Mouse (Mus musculus) forebrain, embryonic 16.5 days (tissue): ENCODE results near the gene Thada. TPM values are rescaled to one million over a fixed set of nuclear protein-coding genes. Genes with fewer than 3 reads are reported as not detected.

ENCODE experiments used
- ATAC-seq: fragments of 200-750 bp; cut with Nextera tagmentation; 2 replicates; pipeline ENCODE4 v1.8.0; 2017; ENCODE audit warnings: mild to moderate bottlenecking, moderate library complexity
- H3K27ac ChIP-seq: fragments of 300-500 bp; sonication (generic); 2 replicates; pipeline ENCODE4 v1.5.1; 2014; ENCODE audit warnings: low read length, control low read depth
- H3K27me3 ChIP-seq: fragments of 300-500 bp; sonication (generic); replicated peaks from 2 replicates; pipeline ENCODE4 v1.6.1; 2014; ENCODE audit warnings: low read length; ENCODE audit not compliant: control insufficient read depth, insufficient read depth
- H3K36me3 ChIP-seq: fragments of 300-500 bp; sonication (generic); 2 replicates; pipeline ENCODE4 v1.6.1; 2014; ENCODE audit not compliant: control insufficient read depth, insufficient read depth
- H3K4me1 ChIP-seq: fragments of 300-500 bp; sonication (generic); replicated peaks from 2 replicates; pipeline ENCODE4 v1.6.1; 2014; ENCODE audit warnings: low read length; ENCODE audit not compliant: control insufficient read depth, insufficient read depth
- H3K4me2 ChIP-seq: fragments of 300-500 bp; sonication (generic); 2 replicates; pipeline ENCODE4 v1.6.1; 2014; ENCODE audit warnings: mild to moderate bottlenecking, low read length, control low read depth
- H3K4me3 ChIP-seq: fragments of 300-500 bp; sonication (generic); replicated peaks from 2 replicates; pipeline ENCODE4 v1.5.1; 2014; ENCODE audit warnings: mild to moderate bottlenecking, low read length, control low read depth
- H3K9ac ChIP-seq: fragments of 300-500 bp; sonication (generic); replicated peaks from 2 replicates; pipeline ENCODE4 v1.6.1; 2014; ENCODE audit warnings: low read depth, low read length, control low read depth
- H3K9me3 ChIP-seq: fragments of 300-500 bp; sonication (generic); 2 replicates; pipeline ENCODE4 v1.6.1; 2016; ENCODE audit warnings: low read length; ENCODE audit not compliant: control insufficient read depth
- WGBS: fragments of 180-500 bp; shearing (Covaris S2); extraction: QIAGEN DNeasy Blood & Tissue Kit; methylation state at CpG from one replicate; pipeline ENCODE4 v1.1.7; 2014; 5-methylcytosine and 5-hydroxymethylcytosine counted together
- polyA plus RNA-seq: library from polyadenylated mRNA; unstranded; fragments of >200 nt; fragmentation: Nextera tagmentation; extraction: Ambion mirVana; gene quantifications from 2 replicates; pipeline ENCODE4 v1.2.1, GENCODE M21; 2015

Thada gene
- polyA plus RNA-seq, 1 experiment from 2014 or later, result 6.6 TPM

DNA sequence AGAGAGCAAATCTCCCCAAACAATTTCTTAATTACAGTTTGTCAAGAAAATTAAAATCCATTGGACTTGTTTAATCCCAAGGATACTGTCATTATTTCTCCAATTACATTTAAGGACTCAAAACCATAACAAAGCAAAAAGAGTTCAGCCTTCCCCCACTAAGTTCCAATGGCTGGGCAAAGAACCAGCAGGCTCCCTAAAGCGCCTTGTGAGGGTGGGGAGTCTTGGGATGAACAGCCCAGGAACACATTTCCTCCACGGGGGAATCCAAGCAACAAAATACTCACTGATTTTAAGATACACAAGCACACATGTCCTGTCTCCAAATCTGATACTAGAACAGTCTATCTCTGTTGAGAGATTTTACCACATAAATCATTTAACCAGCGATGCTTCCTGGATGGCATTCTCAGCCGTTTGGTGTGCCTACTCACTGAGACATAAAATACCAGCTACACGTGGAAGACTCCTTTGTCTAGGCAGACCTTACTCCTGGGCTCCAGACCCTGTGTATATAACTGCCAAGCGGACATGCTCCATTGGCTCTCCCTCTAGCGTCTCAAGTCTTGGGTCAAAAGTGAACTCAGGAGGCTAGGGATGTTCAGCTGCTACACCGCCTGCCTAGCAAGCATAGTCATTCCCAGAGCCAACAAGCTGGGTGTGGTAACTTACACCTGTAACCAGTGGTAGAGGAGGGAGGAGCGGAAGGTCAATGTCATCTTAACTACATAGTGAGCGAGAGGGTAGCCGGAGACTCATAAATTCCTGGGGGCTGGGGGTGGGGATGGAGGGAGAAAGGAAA lies 97.6 kb downstream of the Thada start:
- H3K9me3 ChIP-seq, result no peaks in the 10 kb centered on the region
- H3K36me3 ChIP-seq, result no peaks in the 10 kb centered on the region
- no peak overlapping the region for H3K9ac ChIP-seq
- ATAC-seq, result no peak
- WGBS, result 69% methylated on average over 11 of the region's 11 CpGs
- peaks cover 40% of the 10 kb centered on the region for H3K4me1 ChIP-seq
- peak overlapping the region; percentile 16; the same call in 1 of the 2 replicates for H3K27ac ChIP-seq
- no peak overlapping the region for H3K4me2 ChIP-seq
- no peaks in the 10 kb centered on the region for H3K27me3 ChIP-seq
- no peak overlapping the region for H3K4me3 ChIP-seq

GRCm38 (mm10) chr17:84367663-84368062 lies 98.3 kb downstream of the Thada start:
- H3K4me2 ChIP-seq, result no peak overlapping the region
- no peak overlapping the region for H3K9ac ChIP-seq
- H3K27me3 ChIP-seq, result no peaks in the 10 kb centered on the region
- no peaks in the 10 kb centered on the region for H3K36me3 ChIP-seq
- H3K27ac ChIP-seq, result no peak overlapping the region
- H3K4me3 ChIP-seq, result no peak overlapping the region
- H3K9me3 ChIP-seq, result no peaks in the 10 kb centered on the region
- peaks cover 43% of the 10 kb centered on the region for H3K4me1 ChIP-seq
- 25% methylated on average over 3 of the region's 3 CpGs for WGBS
- ATAC-seq, result peak; percentile 19

GRCm38 (mm10) chr17:84365791-84366301 lies 100.2 kb downstream of the Thada start:
- peak; percentile 50 for ATAC-seq
- Histone ChIP-seq H3K27me3 (no peaks in the 10 kb centered on the region), H3K4me2 (0 out of 2 replicates have a peak overlapping the region, but pooled peaks have one; percentile 10), H3K9ac (no peak overlapping the region), H3K4me1 (peaks cover 43% of the 10 kb centered on the region), H3K36me3 (no peaks in the 10 kb centered on the region), H3K27ac (peak overlapping the region; percentile 63), H3K9me3 (no peaks in the 10 kb centered on the region), H3K4me3 (no peak overlapping the region)
- WGBS, result 14% methylated on average over 6 of the region's 6 CpGs

DNA sequence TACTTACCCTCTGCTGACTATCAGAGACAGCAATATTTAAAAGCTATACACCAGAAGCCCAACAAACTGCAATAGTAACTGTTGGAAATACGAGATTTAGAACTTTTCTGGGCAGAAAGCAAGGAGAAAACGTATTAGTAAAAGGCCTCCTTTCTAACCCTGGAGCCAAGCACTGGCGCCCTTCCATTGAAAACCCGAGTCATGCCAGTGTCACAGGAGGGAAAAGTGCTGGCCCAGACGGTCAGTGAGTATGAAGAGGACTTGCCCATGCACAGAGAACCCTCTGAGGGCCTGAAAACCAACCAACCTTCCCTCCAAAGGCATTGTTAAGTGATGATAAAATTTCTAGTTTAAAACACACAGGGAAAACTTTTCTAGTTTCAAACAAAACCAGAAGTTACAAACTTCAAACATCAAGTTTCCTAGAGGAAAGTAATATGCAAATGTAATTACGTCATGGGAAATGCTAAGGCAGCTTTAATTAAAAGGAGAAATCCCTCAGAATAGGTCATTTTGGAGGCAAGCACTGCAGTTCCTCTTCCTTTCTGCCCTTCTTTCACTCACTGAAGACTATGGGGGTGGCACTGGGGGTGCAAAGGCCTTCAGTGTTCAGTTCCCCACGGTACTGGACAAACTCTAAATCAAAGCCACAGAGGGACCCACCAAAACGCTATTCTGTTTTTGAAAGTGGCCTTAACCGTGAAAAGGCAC lies 100.8 kb downstream of the Thada start:
- ATAC-seq, result no peak

DNA sequence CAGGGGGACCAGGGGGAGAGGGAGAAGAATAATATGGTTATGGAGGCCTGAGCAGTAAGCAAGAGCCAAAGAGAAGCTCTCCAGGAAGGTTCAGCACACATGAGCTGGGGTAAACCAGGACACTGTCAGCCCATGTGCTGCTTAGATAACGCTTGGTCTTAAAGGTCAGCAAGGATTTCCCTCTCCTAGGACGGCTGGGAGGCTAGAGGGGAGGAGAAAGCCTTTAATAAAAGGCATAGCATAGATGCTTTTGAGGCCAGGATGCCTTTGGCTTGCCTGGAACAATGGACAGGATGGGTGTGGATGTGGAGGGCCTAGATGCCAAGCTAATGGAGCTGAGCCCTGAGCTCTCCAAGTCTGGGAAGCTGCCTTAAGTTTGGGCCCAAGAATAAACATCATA lies 102.6 kb downstream of the Thada start:
- no peak for ATAC-seq
- Histone ChIP-seq H3K9ac (no peak overlapping the region), H3K4me2 (no peak overlapping the region), H3K27ac (no peak overlapping the region), H3K4me3 (no peak overlapping the region), H3K27me3 (no peaks in the 10 kb centered on the region), H3K4me1 (peaks cover 34% of the 10 kb centered on the region), H3K9me3 (no peaks in the 10 kb centered on the region), H3K36me3 (no peaks in the 10 kb centered on the region)
- 26% methylated on average over 2 of the region's 2 CpGs for WGBS

More for the DNA sequence above, 100.8 kb downstream of the Thada start:
- Histone ChIP-seq H3K4me1 (peaks cover 38% of the 10 kb centered on the region), H3K9me3 (no peaks in the 10 kb centered on the region), H3K4me3 (no peak overlapping the region), H3K9ac (no peak overlapping the region), H3K4me2 (no peak overlapping the region), H3K36me3 (no peaks in the 10 kb centered on the region), H3K27me3 (no peaks in the 10 kb centered on the region), H3K27ac (peak overlapping the region; percentile 63)
- 19% methylated on average over 9 of the region's 9 CpGs for WGBS

DNA sequence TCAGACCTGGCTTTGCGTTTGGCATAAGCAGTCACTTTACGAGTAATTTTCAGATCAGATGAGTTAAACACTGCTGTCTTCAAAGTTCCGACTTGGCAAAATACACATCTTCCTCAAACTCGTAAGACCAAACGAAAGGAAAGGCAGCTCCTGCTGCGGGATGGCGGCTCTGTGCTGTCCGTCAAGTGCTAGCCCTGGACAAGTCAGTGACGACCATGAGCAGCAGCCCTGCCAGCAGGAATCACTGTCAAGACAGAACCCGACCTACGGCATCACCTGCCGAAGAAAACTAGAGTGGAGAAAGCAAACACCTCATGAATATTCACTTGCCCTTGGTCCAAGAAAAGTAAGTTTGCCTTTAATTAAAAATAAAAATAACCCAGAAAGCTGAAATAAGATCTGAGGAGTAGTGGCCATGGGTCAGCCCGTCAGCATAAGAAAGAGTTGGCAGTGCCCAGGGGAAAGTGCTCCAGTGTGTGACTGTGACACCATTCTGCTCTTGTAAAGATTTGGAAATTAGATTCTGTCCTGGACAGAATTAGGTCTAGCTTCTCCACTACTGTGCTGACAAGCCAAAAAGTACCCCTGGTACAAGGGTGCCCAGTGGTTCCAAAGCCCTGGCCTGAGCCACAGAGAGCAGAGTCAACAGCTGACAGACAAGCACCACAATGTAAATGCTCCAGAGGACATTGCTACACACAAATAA lies 103.3 kb downstream of the Thada start:
- Histone ChIP-seq H3K4me1 (peaks cover 28% of the 10 kb centered on the region), H3K36me3 (no peaks in the 10 kb centered on the region), H3K9me3 (no peaks in the 10 kb centered on the region), H3K27ac (no peak overlapping the region), H3K27me3 (no peaks in the 10 kb centered on the region), H3K9ac (no peak overlapping the region), H3K4me2 (no peak overlapping the region), H3K4me3 (no peak overlapping the region)
- peak; percentile 47 for ATAC-seq
- WGBS, result 40% methylated on average over 13 of the region's 13 CpGs

GRCm38 (mm10) chr17:84361006-84361405 lies 105.0 kb downstream of the Thada start:
- 93% methylated on average over 1 of the region's 1 CpGs for WGBS
- Histone ChIP-seq H3K4me3 (no peak overlapping the region), H3K4me1 (peaks cover 23% of the 10 kb centered on the region), H3K9ac (no peak overlapping the region), H3K9me3 (no peaks in the 10 kb centered on the region), H3K36me3 (no peaks in the 10 kb centered on the region), H3K27ac (no peak overlapping the region), H3K27me3 (no peaks in the 10 kb centered on the region), H3K4me2 (no peak overlapping the region)
- no peak for ATAC-seq

GRCm38 (mm10) chr17:84359810-84360209 lies 106.2 kb downstream of the Thada start:
- Histone ChIP-seq H3K9ac (no peak overlapping the region), H3K4me2 (no peak overlapping the region), H3K27ac (no peak overlapping the region), H3K4me1 (peaks cover 13% of the 10 kb centered on the region), H3K9me3 (no peaks in the 10 kb centered on the region), H3K27me3 (no peaks in the 10 kb centered on the region), H3K36me3 (no peaks in the 10 kb centered on the region), H3K4me3 (no peak overlapping the region)
- 81% methylated on average over 7 of the region's 7 CpGs for WGBS
- ATAC-seq, result no peak
